Mouse (Mus musculus) frontal cortex, postnatal 25 days (tissue): ENCODE data around the gene Hes2.
A peak's percentile ranks its signal among the peaks of the same experiment; 100 is the strongest.

Source experiments
- DNase-seq, 2 experiments: peaks; one replicate each; pipeline ENCODE4 v3.0.0; 2022; ENCODE audit warnings: low spot score in 2 of 2

Gene Hes2

DNA sequence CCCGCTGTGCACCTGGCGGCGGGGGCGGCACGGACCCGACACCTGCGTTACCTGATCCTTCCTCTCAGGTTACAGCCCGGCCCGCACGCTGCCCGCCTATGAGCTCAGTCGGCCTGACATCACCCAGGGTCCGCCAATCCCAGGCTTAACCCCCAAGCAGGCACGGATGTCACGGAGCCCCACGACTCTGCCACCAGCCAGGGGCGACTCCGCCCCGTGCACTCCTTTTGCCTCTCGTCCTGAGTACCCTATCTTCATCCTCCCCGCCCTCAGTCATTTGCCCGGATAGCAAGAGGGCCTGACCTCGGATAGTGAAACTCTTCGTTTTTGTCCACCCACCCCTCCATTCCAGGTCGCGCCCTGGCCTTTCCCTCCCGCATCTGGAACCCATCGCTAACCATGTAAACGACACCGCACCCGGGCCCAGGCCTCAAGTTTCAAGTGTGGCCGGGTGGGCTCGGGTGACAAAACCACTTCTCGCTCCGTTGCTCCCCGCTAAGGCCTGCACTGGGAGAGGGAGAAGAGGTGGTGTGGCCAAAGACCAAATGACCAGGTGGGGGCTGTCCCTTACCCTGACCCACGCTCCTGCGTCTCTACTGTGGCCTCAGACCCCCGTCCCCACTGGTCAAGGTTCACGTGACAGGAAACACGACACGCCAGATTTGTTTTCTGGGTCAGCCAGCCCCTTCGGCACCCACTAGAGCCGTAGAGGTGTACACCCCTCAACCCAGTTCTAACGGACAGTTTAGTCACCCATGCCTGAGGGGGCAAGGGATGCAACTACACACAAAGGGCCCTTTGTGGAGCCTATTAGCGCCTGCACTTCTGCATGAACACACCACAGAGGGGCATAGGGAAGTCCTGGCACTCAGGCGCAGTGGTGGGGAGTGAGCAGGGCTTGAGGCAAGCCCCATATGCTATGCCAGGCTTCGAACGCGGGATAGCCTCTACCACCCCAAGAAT, 26.6 kb upstream of the Hes2 start:
- no peak for DNase-seq

- DNase-seq: no peak
Observed at GRCm38 (mm10) chr4:152132772-152133169, 25.9 kb upstream of the Hes2 start.

DNA sequence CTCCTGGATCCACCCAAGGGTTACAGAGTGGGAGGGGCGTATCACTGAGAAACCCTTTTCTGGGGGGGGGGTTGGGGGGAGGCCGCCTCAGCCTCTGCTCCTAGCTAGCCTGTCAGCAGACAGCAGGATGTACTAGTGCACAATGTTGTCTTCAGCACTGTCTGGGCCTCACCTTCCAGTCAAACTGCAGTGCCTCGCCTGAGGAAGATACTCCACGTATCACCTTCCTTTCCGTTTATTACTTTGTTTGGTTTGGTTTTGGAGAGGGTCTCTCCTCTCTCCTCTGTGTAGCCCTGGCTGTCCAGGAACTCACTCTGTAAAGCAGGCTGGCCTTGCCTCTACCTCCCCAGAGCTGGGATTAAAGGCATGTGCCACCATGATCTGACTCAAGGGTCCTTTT, 25.5 kb upstream of the Hes2 start:
- no peak for DNase-seq

GRCm38 (mm10) chr4:152134507-152134906, 24.2 kb upstream of the Hes2 start:
- DNase-seq: no peak

DNA sequence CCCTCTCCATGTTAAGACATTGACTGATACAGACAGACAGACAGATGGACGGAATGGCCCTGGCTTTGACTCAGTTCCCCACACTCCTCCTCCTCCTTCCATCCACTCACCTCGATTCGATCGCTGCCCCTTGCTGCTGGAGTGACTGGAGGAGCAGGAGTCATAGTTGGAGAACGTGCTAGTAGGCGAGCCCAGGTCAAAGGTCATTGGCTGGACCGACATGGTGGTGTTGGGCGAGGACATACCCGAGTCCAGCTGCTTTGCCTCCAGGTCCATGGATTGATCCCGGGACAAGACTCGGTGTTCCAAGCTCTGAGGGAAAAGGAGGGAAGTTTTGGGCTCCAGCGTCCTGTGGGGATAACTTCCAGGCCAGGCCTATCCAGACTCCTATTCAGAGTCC, 23.3 kb upstream of the Hes2 start:
- DNase-seq: no peak

GRCm38 (mm10) chr4:152136112-152136875, 22.4 kb upstream of the Hes2 start:
- DNase-seq: no peak

- no peak for DNase-seq
Observed at GRCm38 (mm10) chr4:152136876-152137250, 21.8 kb upstream of the Hes2 start.

DNA sequence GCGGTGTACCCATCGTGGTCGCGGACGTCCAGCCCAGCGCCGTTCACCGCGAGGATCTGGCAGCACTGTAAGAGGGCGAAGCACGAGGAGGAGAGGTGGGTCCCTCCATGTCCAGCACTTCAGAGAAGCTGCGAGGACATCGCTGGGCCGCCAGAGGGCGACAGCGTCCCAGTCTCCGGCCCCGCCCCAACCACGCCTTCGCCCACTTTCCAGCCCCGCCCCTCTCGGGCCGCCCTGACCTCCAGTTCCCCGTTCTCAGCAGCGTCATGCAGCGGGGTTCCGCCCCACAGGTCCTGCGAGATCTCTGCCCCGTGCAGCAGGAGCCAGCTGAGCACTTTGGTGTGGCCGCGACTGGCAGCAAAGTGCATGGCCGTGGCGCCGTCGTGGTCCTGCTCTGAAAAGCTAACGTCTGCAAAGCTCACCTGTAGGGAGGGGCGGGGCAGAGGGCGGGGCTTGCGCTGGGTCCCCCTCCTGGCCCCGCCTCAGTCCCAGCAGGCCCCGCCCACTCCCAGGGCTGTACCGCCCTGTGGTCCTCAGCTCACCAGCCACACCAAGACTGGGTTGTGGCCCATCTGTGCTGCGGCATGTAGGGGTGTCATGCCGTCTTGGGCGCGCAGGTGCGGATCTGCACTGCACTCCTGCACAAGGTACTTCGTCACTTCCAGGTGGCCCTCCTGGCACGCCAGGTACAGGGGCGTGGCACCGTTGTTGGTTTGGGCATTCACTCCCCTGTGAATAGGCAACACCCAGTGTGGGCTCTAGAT, 20.0 kb upstream of the Hes2 start:
- peak; percentile 49 to 62 for DNase-seq

DNA sequence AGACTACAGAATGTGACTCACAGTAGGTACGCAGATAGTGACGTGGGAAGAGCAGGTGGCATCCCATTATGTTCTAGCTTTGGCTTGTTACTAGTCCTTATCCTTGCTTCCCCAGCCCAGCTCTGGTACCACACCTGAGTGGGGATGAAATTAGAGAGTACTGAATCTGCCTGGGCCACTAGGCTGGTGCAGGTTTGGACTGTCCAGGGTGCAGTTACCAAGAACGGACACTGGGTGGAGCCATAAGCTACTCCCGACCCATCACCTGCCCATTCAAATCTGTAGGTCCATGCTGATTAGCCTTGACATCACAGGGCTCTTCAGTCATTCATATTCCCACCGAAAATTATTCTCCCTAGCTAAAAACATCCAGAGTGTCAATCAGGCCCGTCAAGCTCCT, 18.2 kb upstream of the Hes2 start:
- DNase-seq: no peak

- DNase-seq: no peak
Observed at GRCm38 (mm10) chr4:152141521-152142135, 17.0 kb upstream of the Hes2 start.

GRCm38 (mm10) chr4:152143632-152144031, 15.0 kb upstream of the Hes2 start:
- no peak for DNase-seq

DNA sequence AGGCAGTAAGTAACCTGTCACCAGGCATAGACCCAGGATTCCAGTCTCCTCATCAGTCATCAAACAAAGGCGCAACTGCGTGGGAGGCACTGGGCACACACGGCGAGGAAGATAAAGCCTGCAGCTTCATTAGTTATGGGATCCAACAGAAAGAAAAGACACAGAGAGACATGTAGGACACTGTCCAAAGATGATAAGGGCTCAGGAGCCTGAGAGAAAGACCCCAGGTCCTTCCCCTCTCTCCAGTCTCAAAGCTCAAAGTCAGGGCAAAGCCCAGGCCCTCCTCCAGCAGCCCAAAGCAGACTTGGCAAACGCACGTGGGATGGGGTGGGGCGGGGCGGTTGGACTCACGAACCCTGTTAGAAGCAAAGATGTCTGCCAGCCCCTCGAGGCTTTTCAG, 13.2 kb upstream of the Hes2 start:
- no peak for DNase-seq

GRCm38 (mm10) chr4:152146033-152146827, 12.4 kb upstream of the Hes2 start:
- no peak for DNase-seq

- no peak for DNase-seq
Observed at GRCm38 (mm10) chr4:152150546-152150945, 8.1 kb upstream of the Hes2 start.

DNA sequence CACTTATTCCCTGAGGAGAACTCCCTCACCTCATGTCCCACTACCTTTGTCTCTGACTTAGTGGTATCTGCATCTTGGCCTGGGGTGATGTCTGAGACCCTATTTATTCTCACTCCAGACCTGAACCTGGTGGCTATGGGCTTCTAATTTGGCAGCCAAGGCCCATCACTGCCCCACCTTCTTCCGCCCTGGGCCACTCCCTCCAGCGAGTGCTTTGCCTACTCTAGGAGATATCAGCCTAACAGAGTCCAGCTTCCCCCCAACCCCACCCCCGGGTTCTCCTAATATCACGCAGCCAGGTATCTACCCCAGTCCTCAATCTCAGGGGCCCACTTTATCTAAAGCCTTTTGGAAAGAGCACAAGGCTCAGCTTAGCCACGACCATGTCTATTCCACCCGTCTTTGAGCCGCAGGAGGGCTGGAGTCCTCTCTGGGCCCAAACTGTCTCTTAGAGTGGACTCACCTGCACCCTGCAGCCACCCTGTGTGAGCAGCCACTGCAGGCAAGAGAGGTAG, 7.2 kb upstream of the Hes2 start:
- no peak for DNase-seq

GRCm38 (mm10) chr4:152151966-152152544, 6.6 kb upstream of the Hes2 start, which contains the start of gene Espn:
TSS of gene Espn (minus strand) at chr4:152152371.
- DNase-seq: no peak

DNA sequence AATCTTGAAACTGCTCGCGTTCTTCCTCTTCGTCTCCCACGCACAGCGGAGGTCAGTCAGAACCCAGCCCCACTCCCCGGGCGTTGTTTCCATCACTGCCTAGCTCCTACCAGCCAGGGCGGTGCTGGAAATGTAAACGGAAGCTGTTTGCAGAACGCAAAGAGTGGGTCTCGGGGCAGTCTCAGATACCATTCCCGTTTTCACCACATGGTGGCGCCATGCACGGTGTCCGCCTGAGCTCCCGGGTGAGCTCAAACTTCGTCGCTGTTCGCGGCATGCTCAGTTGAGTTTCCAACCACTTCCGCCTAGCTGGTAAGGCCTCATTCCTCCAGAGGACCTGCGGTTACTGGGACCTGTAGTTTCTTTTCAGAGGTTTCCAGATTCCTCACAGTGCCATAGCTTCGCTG, 4.9 kb upstream of the Hes2 start:
- DNase-seq: peak; percentile 64 to 68

- DNase-seq: no peak
Observed at GRCm38 (mm10) chr4:152155019-152155418, 3.6 kb upstream of the Hes2 start.

DNA sequence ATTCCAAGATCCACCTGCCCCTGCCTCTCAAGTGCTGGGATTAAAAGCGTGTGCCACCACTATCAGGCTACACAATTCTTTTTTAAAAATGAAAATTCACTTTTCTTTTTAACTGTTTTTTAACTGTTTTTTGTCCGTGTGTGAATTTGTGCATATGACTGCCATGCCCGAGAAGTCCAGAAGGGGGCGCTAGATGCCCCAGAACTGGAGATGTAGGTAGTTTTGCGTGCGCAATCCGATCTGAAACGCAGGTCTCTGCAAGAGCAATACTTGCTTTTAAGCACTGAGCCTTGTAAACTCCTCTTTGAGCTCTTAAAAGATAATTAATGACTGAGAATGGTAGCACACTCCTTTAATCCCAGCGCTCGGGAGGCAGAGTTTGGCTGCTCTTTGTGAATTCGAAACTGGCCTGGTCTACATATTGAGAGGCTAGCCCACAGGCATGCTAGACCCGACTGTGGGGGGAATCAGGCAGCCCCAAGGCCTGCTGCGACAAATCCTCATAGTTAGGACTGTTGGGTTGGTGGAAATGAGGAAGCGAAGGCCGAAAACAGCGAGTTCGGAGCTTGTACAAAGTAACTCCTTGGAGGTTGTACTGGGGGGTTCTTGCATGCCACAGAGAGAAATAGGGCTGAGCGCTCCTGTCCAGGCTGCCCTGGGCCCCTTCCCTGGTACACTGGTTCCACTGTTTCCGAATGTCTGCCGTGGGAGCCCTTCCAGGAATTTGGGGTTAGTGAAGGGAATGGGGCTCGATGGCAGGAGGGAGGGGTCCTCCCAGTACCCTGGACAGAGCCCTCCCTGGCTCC, 685 bp upstream of the Hes2 start:
- DNase-seq: peak; percentile 33 to 47
